Mouse (Mus musculus): ENCODE results near the gene Nckap5l. TPM values are rescaled to one million over a fixed set of nuclear protein-coding genes. Genes with fewer than 3 reads are reported as not detected.

Nckap5l gene
- total and polyA plus RNA-seq, 2 experiments from 2014 or later: 10.3 to 17.6 TPM

DNA sequence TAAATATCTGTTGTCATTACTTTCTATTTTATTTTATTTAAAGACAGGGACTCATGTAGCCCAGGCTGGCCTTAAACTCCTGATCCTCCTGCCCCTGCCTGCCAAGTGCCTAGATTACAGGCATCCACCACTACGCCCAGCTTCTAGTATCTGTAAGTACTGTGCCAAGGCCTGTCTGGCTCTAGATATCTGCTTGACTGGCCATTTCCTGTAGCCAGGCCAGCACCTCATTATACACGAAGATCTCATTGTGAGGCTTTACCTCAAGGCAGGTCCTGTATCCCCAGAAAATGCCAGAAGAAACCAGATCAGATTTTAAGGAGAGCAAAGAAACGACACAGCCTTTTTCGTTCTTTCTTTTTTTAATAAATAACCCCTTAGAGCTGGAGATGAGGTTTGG lies 12.2 kb upstream of the Nckap5l start:
- ATAC-seq: no peak
- H3K27ac ChIP-seq (ENCODE audit: low read depth, low read length): no peak overlapping the region
- H3K27me3 ChIP-seq (ENCODE audit: insufficient read depth, low read length): no peaks in the 10 kb centered on the region
- 0 out of 2 replicates have a peak, but pooled peaks cover under 1% of the 10 kb centered on the region for H3K4me1 ChIP-seq (ENCODE audit: insufficient read depth)
- H3K9ac ChIP-seq: no peak overlapping the region
- no peak for TF ChIP-seq CTCF (IDR thresholded peaks at IDR 0.05; ENCODE audit: low read depth)
- no peak overlapping the region for H3K4me2 ChIP-seq (ENCODE audit: low read depth)
- no peak overlapping the region for H3K4me3 ChIP-seq (ENCODE audit: low read depth, low read length)
- H3K9me3 ChIP-seq (ENCODE audit: low read length): no peaks in the 10 kb centered on the region
- H3K36me3 ChIP-seq (ENCODE audit: insufficient read depth): peaks cover 3% of the 10 kb centered on the region; the same call in 1 of the 2 replicates
- no peak for DNase-seq
- 84% methylated on average over 4 of the region's 4 CpGs for WGBS

DNA sequence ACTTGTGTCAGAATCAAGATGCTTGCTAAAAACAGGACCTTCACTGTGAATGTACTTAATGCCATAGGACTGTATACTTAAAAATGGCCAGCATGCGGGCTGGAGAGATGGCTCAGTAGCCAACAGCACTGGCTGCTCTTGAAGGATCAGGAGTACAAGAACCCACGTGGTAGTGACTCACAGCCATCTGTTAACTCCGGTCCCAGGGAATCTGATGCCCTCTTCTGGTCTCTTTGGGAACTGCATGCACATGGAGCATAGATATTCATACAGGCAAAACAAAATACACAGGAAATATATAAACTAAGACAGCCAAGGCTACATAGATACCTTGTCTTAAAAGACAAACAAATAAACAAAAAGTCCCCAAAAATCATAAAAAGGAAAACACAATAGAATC lies 11.5 kb upstream of the Nckap5l start:
- H3K4me3 ChIP-seq (ENCODE audit: low read depth, low read length): no peak overlapping the region
- peak; percentile 83 for TF ChIP-seq CTCF (IDR thresholded peaks at IDR 0.05; ENCODE audit: low read depth)
- H3K4me2 ChIP-seq (ENCODE audit: low read depth): no peak overlapping the region
- ATAC-seq (peak; percentile 65; the same call in 1 of the 2 replicates), DNase-seq (peak; percentile 83)
- no peaks in the 10 kb centered on the region for H3K9me3 ChIP-seq (ENCODE audit: low read length)
- H3K36me3 ChIP-seq (ENCODE audit: insufficient read depth): peaks cover 3% of the 10 kb centered on the region; the same call in 1 of the 2 replicates
- H3K27me3 ChIP-seq (ENCODE audit: insufficient read depth, low read length): no peaks in the 10 kb centered on the region
- no peak overlapping the region for H3K27ac ChIP-seq (ENCODE audit: low read depth, low read length)
- 29% methylated on average over 3 of the region's 3 CpGs for WGBS
- H3K4me1 ChIP-seq (ENCODE audit: insufficient read depth): no peaks in the 10 kb centered on the region
- no peak overlapping the region for H3K9ac ChIP-seq

DNA sequence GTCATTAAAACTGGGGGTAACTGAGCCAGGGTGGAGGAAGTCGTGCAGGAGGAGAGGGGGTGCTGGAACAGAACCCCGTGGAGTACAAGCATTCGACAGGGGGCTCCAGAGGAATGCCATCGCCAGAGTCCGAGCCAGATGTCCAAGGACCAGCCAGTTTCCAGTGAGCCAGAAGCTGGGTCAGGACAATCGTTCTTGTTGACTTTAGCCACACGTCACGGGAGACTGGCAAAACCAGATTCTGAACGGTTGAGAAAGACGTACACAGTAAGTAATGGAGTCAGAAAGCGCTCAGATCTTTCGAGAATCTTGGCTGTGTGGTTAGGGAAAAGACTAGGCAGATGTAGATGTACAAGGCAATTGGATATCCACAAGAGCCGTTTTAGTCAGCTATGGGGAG lies 5.6 kb upstream of the Nckap5l start:
- TF ChIP-seq CTCF (IDR thresholded peaks at IDR 0.05; ENCODE audit: low read depth): no peak
- Histone ChIP-seq H3K27me3 (ENCODE audit: insufficient read depth, low read length) (no peaks in the 10 kb centered on the region), H3K36me3 (ENCODE audit: insufficient read depth) (no peaks in the 10 kb centered on the region), H3K4me1 (ENCODE audit: insufficient read depth) (peaks cover 3% of the 10 kb centered on the region; the same call in 1 of the 2 replicates), H3K4me3 (ENCODE audit: low read depth, low read length) (no peak overlapping the region), H3K9me3 (ENCODE audit: low read length) (no peaks in the 10 kb centered on the region), H3K27ac (ENCODE audit: low read depth, low read length) (no peak overlapping the region), H3K9ac (no peak overlapping the region), H3K4me2 (ENCODE audit: low read depth) (no peak overlapping the region)
- 81% methylated on average over 13 of the region's 13 CpGs for WGBS
- DNase-seq (no peak), ATAC-seq (no peak)

DNA sequence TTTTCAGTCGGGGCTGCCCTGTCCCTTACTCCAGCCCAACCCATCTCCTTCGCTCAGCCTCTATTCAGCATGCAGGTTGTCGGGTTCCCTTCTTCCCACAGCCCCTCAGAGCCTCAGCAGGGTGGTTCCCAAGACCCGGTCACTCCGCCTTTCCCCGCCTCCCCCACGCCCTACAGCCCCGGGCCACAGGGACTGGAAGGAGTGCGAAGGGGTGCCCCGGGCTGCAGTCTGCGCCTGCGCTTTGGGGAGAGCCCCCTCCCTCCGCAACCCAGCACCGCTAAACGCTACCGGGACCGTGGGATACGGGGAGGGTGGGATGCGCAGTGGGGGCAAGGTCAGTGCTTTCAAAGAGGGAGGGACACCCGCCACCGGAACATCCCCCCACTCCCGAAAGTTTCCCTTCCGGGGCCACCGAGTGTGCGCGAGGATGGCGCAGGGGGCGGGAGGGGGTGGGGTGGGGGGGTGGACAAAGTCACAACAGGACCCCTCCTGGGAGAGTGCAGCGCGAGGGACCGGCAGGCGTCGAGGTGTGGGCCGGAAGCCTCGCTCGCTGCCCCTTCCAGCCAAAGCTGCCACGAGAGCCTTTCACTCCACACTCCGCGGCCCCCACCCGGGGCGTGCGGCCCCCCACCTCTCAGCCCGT lies 464 bp downstream of the Nckap5l start:
- no peaks in the 10 kb centered on the region for H3K27me3 ChIP-seq (ENCODE audit: insufficient read depth, low read length)
- H3K4me2 ChIP-seq (ENCODE audit: low read depth): peak overlapping the region; percentile 81
- H3K27ac ChIP-seq (ENCODE audit: low read depth, low read length): peak overlapping the region; percentile 89
- ATAC-seq (peak; percentile 75), DNase-seq (peak; percentile 70)
- peak overlapping the region; percentile 94 for H3K4me3 ChIP-seq (ENCODE audit: low read depth, low read length)
- under 1% methylated on average over 40 of the region's 43 CpGs for WGBS
- no peak for TF ChIP-seq CTCF (IDR thresholded peaks at IDR 0.05; ENCODE audit: low read depth)
- H3K4me1 ChIP-seq (ENCODE audit: insufficient read depth): peaks cover 19% of the 10 kb centered on the region
- H3K9ac ChIP-seq: peak overlapping the region; percentile 76
- peaks cover 3% of the 10 kb centered on the region; the same call in 1 of the 2 replicates for H3K36me3 ChIP-seq (ENCODE audit: insufficient read depth)
- no peaks in the 10 kb centered on the region for H3K9me3 ChIP-seq (ENCODE audit: low read length)

DNA sequence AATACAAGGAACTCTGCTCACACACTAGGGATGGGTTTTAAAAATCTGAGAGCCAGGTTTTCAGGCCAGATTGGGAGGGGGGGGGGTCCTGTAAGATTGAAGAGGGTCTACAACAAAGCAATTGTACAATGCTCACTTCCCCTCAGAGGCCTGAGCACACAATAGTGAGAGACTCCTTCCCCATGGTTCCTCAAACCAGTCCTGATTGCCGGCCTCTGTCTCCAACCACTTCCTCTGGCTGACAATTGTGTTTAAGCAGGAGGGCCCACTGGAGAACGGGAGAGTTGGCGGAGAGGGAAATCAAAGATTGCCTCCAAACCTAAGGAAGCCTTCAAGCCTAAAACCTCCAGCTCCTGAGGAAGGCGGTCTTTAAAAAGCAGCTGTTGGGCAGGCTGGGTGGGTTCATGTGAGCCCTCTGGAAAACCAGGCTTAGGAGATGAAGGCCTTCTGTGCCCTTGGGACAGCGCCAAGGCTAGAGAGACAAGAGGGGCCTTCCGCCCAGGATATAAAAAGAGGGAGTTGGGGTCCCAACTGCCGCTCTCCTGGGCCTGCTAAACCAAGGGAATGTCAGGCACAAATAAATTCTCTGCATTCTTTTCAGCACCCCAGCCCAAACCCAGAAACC lies 1.1 kb downstream of the Nckap5l start:
- Histone ChIP-seq H3K4me2 (ENCODE audit: low read depth) (peak overlapping the region; percentile 81), H3K27me3 (ENCODE audit: insufficient read depth, low read length) (no peaks in the 10 kb centered on the region), H3K27ac (ENCODE audit: low read depth, low read length) (peak overlapping the region; percentile 89), H3K4me1 (ENCODE audit: insufficient read depth) (peaks cover 19% of the 10 kb centered on the region), H3K9ac (peak overlapping the region; percentile 76), H3K36me3 (ENCODE audit: insufficient read depth) (peaks cover 6% of the 10 kb centered on the region; the same call in 1 of the 2 replicates), H3K9me3 (ENCODE audit: low read length) (no peaks in the 10 kb centered on the region), H3K4me3 (ENCODE audit: low read depth, low read length) (peak overlapping the region; percentile 94)
- WGBS: 10% methylated on average over 7 of the region's 7 CpGs
- DNase-seq (peak; percentile 54), ATAC-seq (no peak)
- TF ChIP-seq CTCF (IDR thresholded peaks at IDR 0.05; ENCODE audit: low read depth): no peak

DNA sequence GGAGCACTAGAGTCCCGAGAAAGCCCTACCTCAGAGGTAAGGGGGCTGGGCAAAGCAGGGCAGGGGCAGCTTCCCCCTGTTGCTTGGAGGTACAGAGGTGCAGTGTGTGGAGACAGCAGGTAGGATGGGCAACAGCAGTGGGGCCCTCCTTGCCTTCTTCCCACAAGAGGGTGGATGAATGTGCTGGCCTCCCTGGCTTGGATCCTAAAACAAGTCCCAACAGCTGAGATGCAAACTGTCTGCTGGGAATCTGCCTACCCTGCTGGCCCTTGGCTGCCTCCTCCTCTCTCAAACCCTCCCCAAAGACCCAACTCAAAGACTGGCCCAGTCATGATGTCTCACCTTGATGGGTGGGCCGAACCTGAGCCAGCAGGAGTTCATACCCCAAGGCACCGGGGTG lies 2.1 kb downstream of the Nckap5l start:
- WGBS: 77% methylated on average over 3 of the region's 3 CpGs
- H3K4me2 ChIP-seq (ENCODE audit: low read depth): peak overlapping the region; percentile 81; the same call in 1 of the 2 replicates
- no peak for DNase-seq
- H3K36me3 ChIP-seq (ENCODE audit: insufficient read depth): peaks cover 6% of the 10 kb centered on the region; the same call in 1 of the 2 replicates
- no peak for TF ChIP-seq CTCF (IDR thresholded peaks at IDR 0.05; ENCODE audit: low read depth)
- ATAC-seq: no peak
- no peak overlapping the region for H3K9ac ChIP-seq
- no peak overlapping the region for H3K4me3 ChIP-seq (ENCODE audit: low read depth, low read length)
- H3K4me1 ChIP-seq (ENCODE audit: insufficient read depth): peaks cover 19% of the 10 kb centered on the region
- H3K27ac ChIP-seq (ENCODE audit: low read depth, low read length): no peak overlapping the region
- no peaks in the 10 kb centered on the region for H3K9me3 ChIP-seq (ENCODE audit: low read length)
- no peaks in the 10 kb centered on the region for H3K27me3 ChIP-seq (ENCODE audit: insufficient read depth, low read length)

Data from forebrain, postnatal 0 days (tissue).